In the genomic region with DNA sequence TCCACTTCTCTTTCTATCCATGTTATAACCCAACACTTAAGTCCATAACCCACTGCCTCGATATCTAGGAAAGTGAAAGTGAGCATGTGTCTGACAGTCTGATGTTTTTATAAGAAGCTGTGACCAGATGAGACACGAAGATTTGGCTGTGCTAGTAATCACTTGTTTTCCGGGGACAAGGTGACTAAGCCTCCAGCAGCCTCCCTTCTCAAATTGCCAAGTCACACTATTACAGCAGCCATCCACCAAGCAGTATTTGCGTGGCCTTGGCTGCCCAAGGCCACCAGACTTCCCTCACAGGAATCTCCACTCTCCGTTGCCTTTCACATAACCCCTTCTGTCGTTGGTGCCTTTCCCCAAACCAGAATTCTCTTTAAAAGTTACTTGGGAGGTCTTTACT, we compare ENCODE assay signal across 9 mouse cellular contexts.
"Had no signal": no experiment of that assay in that cellular context is flagged by ENCODE, and none has a peak within 500 bp of the region (broad histone marks: within the 10 kb centered on the region; RNA-seq: fewer than 3 reads in every experiment).

No protein-coding gene starts in this region.

- DNase-seq: kidney, adult 8-10 months; kidney, postnatal 10 days; kidney, postnatal 36 days; liver; lung, postnatal 10 days; lung, postnatal 36 days; right cerebral cortex, postnatal 25 days; spleen, adult 18-20 months; thymus, postnatal 25 days had no signal
